Mouse (Mus musculus) cerebellum, adult 2 months (tissue): ENCODE data around the gene Cst9. TPM values are rescaled to one million over a fixed set of nuclear protein-coding genes. Genes with fewer than 3 reads are reported as not detected.
A peak's percentile ranks its signal among the peaks of the same experiment; 100 is the strongest.

ENCODE experiments used
- DNase-seq, 2 experiments: peaks; one replicate each; pipeline ENCODE4 v3.0.0; 2021
- H3K27ac ChIP-seq: fragments of 200-500 bp; 2 replicates; pipeline ENCODE4 v1.5.1; 2012; ENCODE audit warnings: low read length, control low read depth, inconsistent platforms; ENCODE audit not compliant: insufficient read depth
- H3K27me3 ChIP-seq: fragments of 200-500 bp; 2 replicates; pipeline ENCODE4 v1.6.1; 2012; ENCODE audit warnings: inconsistent platforms, mild to moderate bottlenecking, low read length, moderate library complexity; ENCODE audit not compliant: control insufficient read depth, insufficient read depth
- H3K4me1 ChIP-seq: fragments of 200-500 bp; 2 replicates; pipeline ENCODE4 v1.6.1; 2011; ENCODE audit warnings: low read length; ENCODE audit not compliant: control insufficient read depth, insufficient read depth
- H3K4me3 ChIP-seq: fragments of 200-500 bp; replicated peaks from 2 replicates; pipeline ENCODE3; 2011; ENCODE audit warnings: mild to moderate bottlenecking, low read depth, low read length, control low read depth; ENCODE audit not compliant: insufficient read depth
- CTCF ChIP-seq: fragments of 200-500 bp; IDR thresholded peaks from 2 replicates; pipeline ENCODE4 v1.5.1; 2011; ENCODE audit warnings: low read depth, mild to moderate bottlenecking, control low read depth, low read length, moderate library complexity, borderline replicate concordance; ENCODE audit not compliant: insufficient read depth
- POLR2A ChIP-seq: fragments of 200-500 bp; IDR thresholded peaks from 2 replicates; pipeline ENCODE4 v1.6.1; 2011; ENCODE audit warnings: low read length, control low read depth, borderline replicate concordance; ENCODE audit not compliant: insufficient read depth
- WGBS: fragments of 180-500 bp; shearing (Covaris S2); methylation state at CpG from one replicate; pipeline ENCODE4 v1.1.7; 2018; 5-methylcytosine and 5-hydroxymethylcytosine counted together
- polyA plus RNA-seq: library from polyadenylated mRNA; depleted of rRNA; stranded (reverse); fragments of >200 nt; gene quantifications from 2 replicates; pipeline ENCODE4 v1.2.3, GENCODE M21; 2012; rRNA removed

The Cst9 gene
- polyA plus RNA-seq, result not detected in 2 replicates

DNA sequence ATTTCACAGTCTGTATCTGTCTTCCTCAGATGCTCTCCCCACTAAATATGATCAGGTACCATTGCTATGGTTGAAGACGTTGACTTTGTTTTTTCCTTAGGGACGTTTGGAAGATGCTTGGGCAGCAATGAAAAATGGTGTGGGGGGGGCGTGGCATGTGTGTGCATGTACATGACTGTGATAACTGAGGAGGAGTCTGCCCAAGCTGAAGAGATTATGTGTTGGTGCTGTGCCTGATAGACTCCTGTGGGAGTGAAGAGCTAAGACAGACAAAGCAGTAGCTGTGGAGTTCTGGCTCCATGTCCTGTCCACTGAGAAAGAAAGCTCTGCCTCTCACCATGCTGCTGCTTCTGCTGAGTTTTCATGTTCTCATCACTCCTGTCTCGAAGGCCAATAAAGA lies at the start of gene Cst9:
Cst9 (plus strand) TSS at position 236 of the 400 bp plus-strand sequence.
- no peak for DNase-seq
- no peak within 1 kb of the TSS for H3K27ac ChIP-seq
- H3K4me3 ChIP-seq, result no peak within 1 kb of the TSS
- H3K4me1 ChIP-seq, result no peaks in the 10 kb centered on the region
- TF ChIP-seq CTCF (no peak), POLR2A (no peak)
- 59% methylated on average over 4 of the region's 4 CpGs for WGBS
- H3K27me3 ChIP-seq, result no peaks in the 10 kb centered on the region

DNA sequence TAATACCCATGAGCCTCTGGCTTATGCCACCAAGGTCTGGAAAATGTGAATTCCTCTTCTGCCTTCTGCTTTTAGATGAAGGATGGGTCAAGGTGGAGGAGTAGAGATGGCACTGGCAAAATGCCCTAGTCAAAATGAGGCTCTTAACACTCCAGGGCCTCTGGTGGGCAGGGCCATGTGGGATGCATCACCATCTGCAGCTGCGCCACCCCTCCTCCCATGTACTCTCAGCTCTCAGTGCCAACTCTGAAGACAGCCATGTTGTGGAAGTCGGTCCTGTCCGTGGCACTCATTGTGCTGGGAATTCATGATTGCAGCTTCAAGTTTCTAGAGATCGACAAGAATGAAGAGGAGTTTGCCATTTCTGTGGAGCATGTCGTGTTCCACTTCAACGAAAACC lies 45.8 kb upstream of the Cst9 start, which contains the start of gene Cst12:
Cst12 (plus strand) TSS at position 220 of the 400 bp plus-strand sequence.
- H3K27ac ChIP-seq, result no peak within 1 kb of the TSS
- no peaks in the 10 kb centered on the region for H3K27me3 ChIP-seq
- no peak for DNase-seq
- no peaks in the 10 kb centered on the region for H3K4me1 ChIP-seq
- no peak within 1 kb of the TSS for H3K4me3 ChIP-seq
- 89% methylated on average over 6 of the region's 6 CpGs for WGBS
- no peak for TF ChIP-seq POLR2A
- no peak for TF ChIP-seq CTCF

DNA sequence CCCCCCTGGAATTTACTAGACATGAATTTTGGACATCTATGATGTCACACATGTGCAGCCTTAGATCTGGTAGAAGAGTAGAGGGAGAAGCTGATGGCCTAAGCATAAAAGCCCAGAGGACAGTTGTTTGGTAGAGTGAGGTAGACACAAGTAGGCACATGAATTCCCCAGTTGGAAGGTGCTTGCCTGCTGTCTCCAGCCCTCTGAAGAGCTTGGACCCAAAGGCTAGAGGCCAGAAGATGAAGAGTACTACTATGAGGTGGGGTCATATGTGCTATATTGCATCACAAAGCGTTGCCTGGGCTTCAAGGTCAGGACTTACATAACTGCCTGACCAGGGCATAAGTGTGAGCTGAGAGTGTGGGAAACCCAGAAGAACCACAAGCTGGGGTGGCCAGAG lies 36.5 kb upstream of the Cst9 start, which contains the start of gene Cst8:
Cst8 (plus strand) TSS at position 301 of the 400 bp plus-strand sequence.
- peaks cover 12% of the 10 kb centered on the region for H3K4me1 ChIP-seq
- WGBS, result 92% methylated on average over 1 of the region's 1 CpGs
- no peak for TF ChIP-seq CTCF
- TF ChIP-seq POLR2A, result no peak
- no peak within 1 kb of the TSS for H3K4me3 ChIP-seq
- no peak for DNase-seq
- H3K27me3 ChIP-seq, result no peaks in the 10 kb centered on the region
- H3K27ac ChIP-seq, result no peak within 1 kb of the TSS

DNA sequence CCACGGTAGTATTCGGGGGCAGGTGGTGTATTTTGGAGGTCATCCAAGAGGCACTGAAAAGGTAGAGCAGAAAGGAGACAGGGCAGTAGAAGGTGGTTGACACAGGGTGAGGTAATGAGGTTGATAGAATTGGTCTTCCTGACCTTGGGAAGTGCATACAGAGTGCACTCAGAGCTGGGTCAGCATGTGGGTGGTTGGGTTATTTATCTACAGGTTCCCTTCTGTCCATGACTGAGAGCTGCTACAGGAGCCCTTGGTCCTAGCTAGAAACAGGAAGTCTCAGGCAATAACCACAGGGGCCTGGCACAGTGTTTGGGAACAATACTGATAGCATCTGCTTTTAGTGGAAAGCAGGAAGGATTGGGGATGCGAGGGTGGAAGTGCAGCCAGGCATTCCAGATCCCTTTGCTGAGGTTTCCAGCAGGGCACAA lies 33.4 kb upstream of the Cst9 start:
- WGBS, result 11% methylated on average over 3 of the region's 3 CpGs
- H3K27ac ChIP-seq, result peak overlapping the region; percentile 58
- no peaks in the 10 kb centered on the region for H3K27me3 ChIP-seq
- no peak overlapping the region for H3K4me3 ChIP-seq
- peak; percentile 66 to 86 for DNase-seq
- TF ChIP-seq POLR2A, result no peak
- TF ChIP-seq CTCF, result no peak
- H3K4me1 ChIP-seq, result peaks cover 12% of the 10 kb centered on the region

DNA sequence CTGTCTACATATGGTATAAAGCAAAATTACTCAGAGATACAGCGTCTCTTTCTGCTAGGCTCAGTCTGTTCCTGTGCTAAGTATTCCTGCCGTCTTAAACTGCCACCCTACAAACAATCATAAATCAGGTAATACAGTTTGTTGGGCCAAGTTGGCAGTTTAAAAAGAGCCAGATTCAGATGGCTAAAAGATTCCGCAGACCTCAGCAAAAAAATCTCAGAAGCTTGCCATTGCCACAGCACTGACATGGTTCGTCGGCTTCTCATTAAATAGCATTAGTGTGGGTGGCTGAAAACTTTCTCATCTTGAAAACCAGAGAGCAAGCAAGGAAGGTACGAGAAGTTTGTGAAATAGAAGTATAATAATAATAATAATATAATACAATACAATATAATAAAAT lies 28.3 kb upstream of the Cst9 start:
- H3K27ac ChIP-seq, result no peak overlapping the region
- 44% methylated on average over 6 of the region's 6 CpGs for WGBS
- DNase-seq, result no peak
- peaks cover 1% of the 10 kb centered on the region; the same call in 1 of the 2 replicates for H3K4me1 ChIP-seq
- no peak for TF ChIP-seq CTCF
- no peak for TF ChIP-seq POLR2A
- no peak overlapping the region for H3K4me3 ChIP-seq
- H3K27me3 ChIP-seq, result no peaks in the 10 kb centered on the region

DNA sequence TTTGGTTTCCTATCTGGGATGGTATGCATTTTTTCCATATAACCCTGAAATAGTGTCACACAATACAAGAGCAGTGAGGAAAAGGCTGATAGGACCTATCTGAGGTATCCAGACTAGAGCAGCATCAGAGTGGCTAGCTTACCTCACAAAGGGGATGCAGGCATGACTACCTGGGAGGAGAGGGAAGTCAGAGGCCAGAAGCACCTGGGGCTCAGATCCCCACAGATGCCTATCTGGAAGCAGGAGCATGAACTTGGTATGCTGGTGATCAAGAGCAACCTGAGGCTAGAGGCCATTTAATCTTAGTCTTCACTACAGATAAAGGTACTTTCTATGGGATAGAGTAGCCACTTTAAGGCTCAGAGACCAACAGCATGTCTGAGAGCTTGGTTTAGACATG lies 15.0 kb upstream of the Cst9 start, which contains the start of gene Cst13:
Cst13 (plus strand) TSS at position 173 of the 400 bp plus-strand sequence.
- Histone ChIP-seq H3K4me1 (no peaks in the 10 kb centered on the region), H3K27me3 (no peaks in the 10 kb centered on the region), H3K27ac (no peak within 1 kb of the TSS), H3K4me3 (no peak within 1 kb of the TSS)
- DNase-seq, result no peak
- TF ChIP-seq CTCF (no peak), POLR2A (no peak)

DNA sequence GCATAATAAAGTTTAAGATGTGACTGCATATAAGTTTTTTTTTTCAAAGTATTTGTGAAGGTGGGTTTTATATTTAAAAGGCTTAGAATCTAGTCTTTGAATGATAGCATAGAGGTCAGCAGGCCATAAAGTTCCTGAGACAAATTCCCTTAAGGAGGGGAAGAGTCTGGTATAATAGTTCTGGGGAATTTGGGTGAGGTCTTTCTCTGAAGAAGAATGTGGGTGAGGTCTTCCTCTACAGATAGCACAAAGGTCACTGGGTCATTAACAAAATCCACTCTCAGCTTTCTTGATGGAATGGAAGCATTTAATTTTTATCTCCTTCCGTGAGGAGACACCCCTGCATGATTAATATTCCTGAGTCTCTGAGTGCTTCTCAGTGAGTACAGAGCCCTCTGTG lies 9.0 kb upstream of the Cst9 start:
- TF ChIP-seq POLR2A (no peak), CTCF (no peak)

DNA sequence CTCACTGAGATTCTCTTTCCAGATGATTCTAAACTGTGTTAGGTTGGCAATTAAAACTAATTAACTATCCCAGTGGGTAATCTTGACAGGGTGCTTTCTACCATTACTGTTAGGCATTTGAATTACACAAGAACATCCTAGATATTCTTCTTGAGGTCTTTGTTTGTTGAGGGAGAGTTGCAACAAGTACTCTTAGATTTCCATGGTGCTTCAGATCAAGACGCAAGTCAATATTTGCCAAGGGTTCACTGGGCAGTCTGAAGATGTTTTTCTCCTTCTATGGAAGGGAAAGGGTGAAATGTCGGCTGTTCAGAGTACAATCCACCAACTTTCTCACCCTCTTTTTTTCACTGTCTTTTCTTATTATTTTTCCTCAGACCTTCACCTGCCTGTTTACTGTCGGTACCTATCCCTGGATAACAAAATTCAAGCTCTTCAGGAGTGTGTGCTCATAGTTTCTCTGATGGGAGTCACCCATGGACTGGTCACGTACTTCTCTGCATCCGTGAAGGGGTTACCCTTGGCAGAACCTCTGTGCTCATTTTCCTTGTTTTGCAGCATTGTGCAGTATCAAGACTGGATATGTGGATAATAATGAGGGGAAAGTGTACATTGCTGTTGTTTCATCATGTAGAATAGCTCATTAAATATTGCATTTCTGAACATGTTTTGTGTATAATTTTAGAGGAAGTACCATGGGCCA lies 3.3 kb downstream of the Cst9 start:
- WGBS, result 81% methylated on average over 5 of the region's 5 CpGs
- Histone ChIP-seq H3K27ac (no peak overlapping the region), H3K4me3 (no peak overlapping the region), H3K27me3 (no peaks in the 10 kb centered on the region), H3K4me1 (no peaks in the 10 kb centered on the region)
- DNase-seq, result no peak
- TF ChIP-seq CTCF (no peak), POLR2A (no peak)

More for the DNA sequence above, 9.0 kb upstream of the Cst9 start:
- no peak for DNase-seq
- Histone ChIP-seq H3K4me1 (no peaks in the 10 kb centered on the region), H3K27me3 (no peaks in the 10 kb centered on the region), H3K4me3 (no peak overlapping the region), H3K27ac (no peak overlapping the region)
- WGBS, result 80% methylated on average over 1 of the region's 1 CpGs
